Mouse (Mus musculus): ENCODE measurements around the gene Gnat2. TPM values are rescaled to one million over a fixed set of nuclear protein-coding genes. Genes with fewer than 3 reads are reported as not detected.

Gene Gnat2
- polyA plus RNA-seq (2014; fragmentation: Nextera tagmentation; extraction: Ambion mirVana) = 0.93 and 1.6 TPM in 2 replicates

DNA sequence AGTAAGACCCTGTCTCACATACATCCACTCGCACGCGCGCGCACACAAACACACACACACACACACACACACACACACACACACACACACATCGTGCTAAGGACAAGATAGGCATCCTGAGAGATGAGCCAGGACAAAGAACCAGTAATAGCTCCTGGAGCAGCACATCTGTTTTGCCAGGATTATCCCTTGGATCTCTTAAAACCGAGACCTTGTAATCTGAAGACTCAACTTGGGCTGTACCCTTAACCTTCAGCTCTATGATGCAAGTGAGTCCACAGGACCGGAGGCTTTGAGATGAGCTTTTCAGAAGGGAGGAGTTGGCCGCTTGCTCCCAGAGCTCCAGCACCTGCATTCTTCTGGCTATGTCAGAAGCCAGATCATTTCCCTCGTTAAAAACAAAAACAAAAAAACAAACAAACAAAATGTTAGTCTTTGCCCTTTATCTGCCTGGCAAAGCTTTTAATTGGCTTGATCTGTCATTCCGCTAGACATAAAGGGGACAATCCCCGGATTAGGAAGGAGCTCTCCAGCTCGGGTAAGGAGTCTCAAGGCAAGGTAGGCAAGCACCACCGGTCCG is at the start of gene Gnat2:
Gnat2 (plus strand) TSS at position 254 of the 580 bp plus-strand sequence.
- ATAC-seq (replicated peaks; ENCODE audit: low FRiP score, low TSS enrichment, low read depth) = no peak
- 76% methylated on average over 15 of the region's 15 CpGs for WGBS
- no peaks in the 10 kb centered on the region for H3K9me3 ChIP-seq (ENCODE audit: control insufficient read depth, low read length)

DNA sequence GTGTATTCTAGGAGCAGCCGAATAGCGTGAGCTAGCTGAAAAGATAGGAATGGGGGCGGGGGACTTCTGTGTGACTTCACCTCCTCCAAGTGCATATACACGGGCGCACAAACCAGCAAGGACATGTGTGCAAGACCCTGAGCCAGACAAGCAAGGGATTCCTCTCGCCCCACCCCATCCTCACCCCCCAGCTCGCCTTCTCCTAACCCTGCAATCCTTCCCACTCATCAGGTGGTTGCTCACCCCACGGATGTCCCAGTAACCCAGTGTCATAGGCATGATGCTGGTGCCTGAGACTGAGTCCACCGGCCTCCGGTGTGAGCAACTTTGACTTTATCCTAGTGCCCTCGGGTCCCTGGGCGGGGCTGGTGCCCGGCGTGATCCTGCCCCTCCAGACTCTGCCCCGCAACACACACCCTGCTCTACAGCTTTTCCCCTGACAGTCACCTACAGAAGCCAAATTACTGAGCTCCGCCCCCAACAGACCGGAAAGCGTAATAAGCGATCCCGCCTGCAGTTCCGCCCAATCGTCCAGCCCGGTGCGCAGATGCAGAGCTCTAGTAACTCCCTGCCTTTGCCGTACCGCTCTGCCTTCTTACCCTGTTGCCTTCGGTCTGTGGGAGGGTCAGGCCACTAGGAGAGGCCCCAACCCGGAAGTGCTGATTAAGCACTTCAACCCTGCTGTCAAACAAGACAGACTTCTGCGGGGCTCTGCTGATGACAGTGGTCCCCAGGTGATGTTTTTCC is 48.0 kb upstream of the Gnat2 start, which contains the start of gene Gstm4:
Gstm4 (minus strand) TSS at position 501 of the 747 bp plus-strand sequence.
- Histone ChIP-seq H3K4me1 (replicated peaks; ENCODE audit: control insufficient read depth, insufficient read depth, low read length) (peaks cover 10% of the 10 kb centered on the region), H3K9ac (ENCODE audit: low read length) (peak within 1 kb of the TSS; percentile 51), H3K36me3 (ENCODE audit: control insufficient read depth, insufficient read depth, low read length) (no peaks in the 10 kb centered on the region), H3K27me3 (replicated peaks; ENCODE audit: control insufficient read depth, insufficient read depth, low read length) (no peaks in the 10 kb centered on the region), H3K4me2 (ENCODE audit: low read length) (peak within 1 kb of the TSS; percentile 86), H3K4me3 (ENCODE audit: low read depth, low read length) (peak within 1 kb of the TSS; percentile 53), H3K9me3 (ENCODE audit: control insufficient read depth, low read length) (no peaks in the 10 kb centered on the region), H3K27ac (ENCODE audit: low read depth) (peak within 1 kb of the TSS; percentile 48; the same call in 1 of the 2 replicates)
- DNase-seq (ENCODE audit: low spot score) (peak; percentile 85), ATAC-seq (replicated peaks; ENCODE audit: low FRiP score, low TSS enrichment, low read depth) (peak; percentile 91)
- 4% methylated on average over 29 of the region's 29 CpGs for WGBS

More for the DNA sequence above, at the start of gene Gnat2:
- no peak for DNase-seq (ENCODE audit: low spot score)
- Histone ChIP-seq H3K4me1 (replicated peaks; ENCODE audit: control insufficient read depth, insufficient read depth, low read length) (peaks cover 12% of the 10 kb centered on the region), H3K36me3 (ENCODE audit: control insufficient read depth, insufficient read depth, low read length) (no peaks in the 10 kb centered on the region), H3K27ac (ENCODE audit: low read depth) (no peak within 1 kb of the TSS), H3K27me3 (replicated peaks; ENCODE audit: control insufficient read depth, insufficient read depth, low read length) (no peaks in the 10 kb centered on the region), H3K4me3 (ENCODE audit: low read depth, low read length) (no peak within 1 kb of the TSS), H3K4me2 (ENCODE audit: low read length) (no peak within 1 kb of the TSS), H3K9ac (ENCODE audit: low read length) (no peak within 1 kb of the TSS)

DNA sequence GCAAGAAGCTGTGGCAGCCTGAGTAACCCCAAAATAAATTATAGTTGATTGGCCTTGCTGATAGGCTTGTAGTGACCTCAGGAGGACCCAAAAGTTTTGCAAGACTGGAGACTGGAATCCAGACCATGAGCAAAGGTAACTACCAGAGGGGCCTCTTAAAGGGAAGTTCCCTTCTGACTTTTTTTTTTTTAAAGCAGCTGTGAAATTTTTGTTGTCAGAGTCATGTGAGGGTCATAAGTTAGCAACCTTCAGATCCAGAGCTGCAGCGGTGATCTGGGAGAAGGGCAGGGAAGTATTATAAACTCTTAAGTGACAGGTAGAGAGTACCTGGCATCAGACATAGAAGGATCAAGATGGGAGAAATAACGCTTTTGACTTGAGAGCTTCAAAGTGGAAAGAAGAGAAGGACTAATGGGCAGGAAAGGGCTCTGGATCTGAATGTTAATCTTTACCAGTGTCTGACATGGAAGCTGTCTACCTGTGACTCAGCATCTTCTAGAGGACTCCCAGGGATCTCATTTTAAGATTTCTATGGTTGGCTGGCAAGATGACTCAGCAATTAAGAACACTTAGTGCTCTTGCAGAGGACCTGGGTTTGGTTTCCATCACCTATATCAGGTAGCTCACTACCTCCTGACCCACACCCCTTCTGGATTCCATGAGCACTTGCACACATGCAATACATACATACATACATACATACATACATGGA is 45.5 kb upstream of the Gnat2 start:
- Histone ChIP-seq H3K9ac (ENCODE audit: low read length) (no peak overlapping the region), H3K9me3 (ENCODE audit: control insufficient read depth, low read length) (no peaks in the 10 kb centered on the region), H3K27ac (ENCODE audit: low read depth) (no peak overlapping the region), H3K4me3 (ENCODE audit: low read depth, low read length) (no peak overlapping the region), H3K36me3 (ENCODE audit: control insufficient read depth, insufficient read depth, low read length) (no peaks in the 10 kb centered on the region), H3K4me2 (ENCODE audit: low read length) (no peak overlapping the region), H3K27me3 (replicated peaks; ENCODE audit: control insufficient read depth, insufficient read depth, low read length) (no peaks in the 10 kb centered on the region), H3K4me1 (replicated peaks; ENCODE audit: control insufficient read depth, insufficient read depth, low read length) (peaks cover 10% of the 10 kb centered on the region)
- ATAC-seq (replicated peaks; ENCODE audit: low FRiP score, low TSS enrichment, low read depth) (no peak), DNase-seq (ENCODE audit: low spot score) (no peak)
- WGBS = 81% methylated on average over 2 of the region's 2 CpGs

DNA sequence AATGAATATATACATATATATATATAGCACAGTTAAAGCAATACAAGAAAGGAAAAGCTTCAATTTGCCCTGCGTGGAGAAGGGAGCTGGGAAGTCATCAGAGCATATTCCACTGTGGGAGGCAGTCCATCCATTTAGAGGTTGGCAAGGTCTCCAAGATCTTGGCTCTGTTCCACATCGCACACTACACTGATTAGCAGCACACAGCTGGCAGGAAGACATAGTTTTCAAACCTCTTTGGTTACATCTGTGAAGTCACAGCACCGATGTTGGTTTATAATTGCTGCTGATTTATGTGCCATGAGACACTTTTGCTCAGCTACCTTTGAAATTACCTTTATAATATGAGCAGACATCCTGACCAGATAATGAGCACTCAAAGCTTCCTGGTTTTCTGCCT is 44.3 kb upstream of the Gnat2 start:
- H3K4me3 ChIP-seq (ENCODE audit: low read depth, low read length) = no peak overlapping the region
- ATAC-seq (replicated peaks; ENCODE audit: low FRiP score, low TSS enrichment, low read depth) = no peak
- no peak overlapping the region for H3K9ac ChIP-seq (ENCODE audit: low read length)
- H3K27me3 ChIP-seq (replicated peaks; ENCODE audit: control insufficient read depth, insufficient read depth, low read length) = no peaks in the 10 kb centered on the region
- peaks cover 10% of the 10 kb centered on the region for H3K4me1 ChIP-seq (replicated peaks; ENCODE audit: control insufficient read depth, insufficient read depth, low read length)
- 42% methylated on average over 3 of the region's 3 CpGs for WGBS
- DNase-seq (ENCODE audit: low spot score) = no peak
- no peak overlapping the region for H3K4me2 ChIP-seq (ENCODE audit: low read length)
- H3K27ac ChIP-seq (ENCODE audit: low read depth) = no peak overlapping the region
- H3K36me3 ChIP-seq (ENCODE audit: control insufficient read depth, insufficient read depth, low read length) = no peaks in the 10 kb centered on the region
- no peaks in the 10 kb centered on the region for H3K9me3 ChIP-seq (ENCODE audit: control insufficient read depth, low read length)

DNA sequence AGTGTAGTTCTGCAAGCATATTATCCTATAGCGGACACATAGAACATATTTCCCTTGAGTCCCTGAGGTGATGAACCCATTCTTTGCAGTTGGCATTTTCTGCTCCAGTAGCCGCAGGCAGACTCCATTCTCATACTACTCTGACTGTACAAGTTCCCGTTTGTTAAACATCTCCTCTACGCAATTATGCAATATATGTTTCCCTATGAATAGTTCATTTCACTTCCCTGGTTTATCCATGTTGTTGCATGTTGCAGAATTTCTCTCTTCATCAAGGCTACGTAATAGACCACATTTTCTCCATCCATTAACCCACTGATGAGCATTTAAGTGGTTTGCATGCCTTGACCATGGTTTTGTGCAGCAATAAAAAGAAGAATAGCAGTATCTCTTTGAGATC is 42.1 kb upstream of the Gnat2 start:
- H3K4me2 ChIP-seq (ENCODE audit: low read length) = no peak overlapping the region
- no peak overlapping the region for H3K27ac ChIP-seq (ENCODE audit: low read depth)
- no peaks in the 10 kb centered on the region for H3K9me3 ChIP-seq (ENCODE audit: control insufficient read depth, low read length)
- no peak for ATAC-seq (replicated peaks; ENCODE audit: low FRiP score, low TSS enrichment, low read depth)
- H3K36me3 ChIP-seq (ENCODE audit: control insufficient read depth, insufficient read depth, low read length) = no peaks in the 10 kb centered on the region
- H3K9ac ChIP-seq (ENCODE audit: low read length) = no peak overlapping the region
- no peak overlapping the region for H3K4me3 ChIP-seq (ENCODE audit: low read depth, low read length)
- no peak for DNase-seq (ENCODE audit: low spot score)
- H3K27me3 ChIP-seq (replicated peaks; ENCODE audit: control insufficient read depth, insufficient read depth, low read length) = no peaks in the 10 kb centered on the region
- 86% methylated on average over 5 of the region's 5 CpGs for WGBS
- H3K4me1 ChIP-seq (replicated peaks; ENCODE audit: control insufficient read depth, insufficient read depth, low read length) = no peaks in the 10 kb centered on the region

DNA sequence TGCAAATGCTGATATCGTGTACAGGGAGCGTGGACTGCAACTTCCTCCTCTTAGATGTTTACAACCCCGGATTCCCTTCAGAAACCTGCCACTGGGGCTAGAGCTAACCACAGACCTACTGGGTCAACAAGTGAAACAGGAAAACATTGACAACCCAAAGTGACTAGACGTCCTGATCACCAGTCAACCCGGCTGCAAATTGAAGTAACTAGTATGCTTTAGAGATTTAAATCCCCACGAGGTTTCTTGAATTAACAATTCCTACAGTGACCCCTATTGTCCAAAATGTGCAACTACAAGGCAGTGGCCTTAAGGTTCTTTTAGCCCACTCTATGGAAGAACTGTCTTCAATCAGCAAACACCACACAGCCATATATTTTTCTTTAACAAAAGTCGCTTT is 31.2 kb upstream of the Gnat2 start:
- no peaks in the 10 kb centered on the region for H3K9me3 ChIP-seq (ENCODE audit: control insufficient read depth, low read length)
- DNase-seq (ENCODE audit: low spot score) (peak; percentile 82), ATAC-seq (replicated peaks; ENCODE audit: low FRiP score, low TSS enrichment, low read depth) (0 out of 2 replicates have a peak, but pooled peaks have one; percentile 24)
- no peak overlapping the region for H3K9ac ChIP-seq (ENCODE audit: low read length)
- H3K4me1 ChIP-seq (replicated peaks; ENCODE audit: control insufficient read depth, insufficient read depth, low read length) = no peaks in the 10 kb centered on the region
- peak overlapping the region; percentile 39 for H3K4me2 ChIP-seq (ENCODE audit: low read length)
- no peaks in the 10 kb centered on the region for H3K36me3 ChIP-seq (ENCODE audit: control insufficient read depth, insufficient read depth, low read length)
- no peaks in the 10 kb centered on the region for H3K27me3 ChIP-seq (replicated peaks; ENCODE audit: control insufficient read depth, insufficient read depth, low read length)
- no peak overlapping the region for H3K4me3 ChIP-seq (ENCODE audit: low read depth, low read length)
- WGBS = 12% methylated on average over 7 of the region's 7 CpGs
- no peak overlapping the region for H3K27ac ChIP-seq (ENCODE audit: low read depth)

DNA sequence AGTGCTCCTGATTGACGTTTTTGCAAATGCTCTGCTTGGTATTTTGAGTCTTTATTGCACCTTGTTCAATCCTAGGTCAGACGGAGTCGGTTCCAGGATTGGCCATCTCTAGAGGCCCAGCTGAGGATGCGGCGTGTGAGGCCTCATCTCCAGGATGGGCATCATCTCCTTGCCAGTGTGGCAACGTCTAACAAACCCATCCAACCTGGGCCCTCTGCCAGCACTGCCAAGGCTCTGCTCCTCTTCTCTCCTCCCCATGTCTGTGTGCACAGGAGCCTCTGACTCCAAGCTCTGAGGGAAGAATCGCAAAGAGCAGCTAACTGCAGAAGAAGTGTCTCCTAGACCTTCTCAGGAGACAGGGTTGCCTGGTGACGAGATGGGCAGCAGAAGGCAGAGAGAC is 29.9 kb upstream of the Gnat2 start:
- WGBS = 79% methylated on average over 8 of the region's 8 CpGs
- Histone ChIP-seq H3K4me1 (replicated peaks; ENCODE audit: control insufficient read depth, insufficient read depth, low read length) (no peaks in the 10 kb centered on the region), H3K9me3 (ENCODE audit: control insufficient read depth, low read length) (no peaks in the 10 kb centered on the region), H3K4me2 (ENCODE audit: low read length) (no peak overlapping the region), H3K9ac (ENCODE audit: low read length) (no peak overlapping the region), H3K27ac (ENCODE audit: low read depth) (no peak overlapping the region), H3K27me3 (replicated peaks; ENCODE audit: control insufficient read depth, insufficient read depth, low read length) (no peaks in the 10 kb centered on the region), H3K4me3 (ENCODE audit: low read depth, low read length) (no peak overlapping the region), H3K36me3 (ENCODE audit: control insufficient read depth, insufficient read depth, low read length) (no peaks in the 10 kb centered on the region)
- DNase-seq (ENCODE audit: low spot score) (no peak), ATAC-seq (replicated peaks; ENCODE audit: low FRiP score, low TSS enrichment, low read depth) (no peak)

DNA sequence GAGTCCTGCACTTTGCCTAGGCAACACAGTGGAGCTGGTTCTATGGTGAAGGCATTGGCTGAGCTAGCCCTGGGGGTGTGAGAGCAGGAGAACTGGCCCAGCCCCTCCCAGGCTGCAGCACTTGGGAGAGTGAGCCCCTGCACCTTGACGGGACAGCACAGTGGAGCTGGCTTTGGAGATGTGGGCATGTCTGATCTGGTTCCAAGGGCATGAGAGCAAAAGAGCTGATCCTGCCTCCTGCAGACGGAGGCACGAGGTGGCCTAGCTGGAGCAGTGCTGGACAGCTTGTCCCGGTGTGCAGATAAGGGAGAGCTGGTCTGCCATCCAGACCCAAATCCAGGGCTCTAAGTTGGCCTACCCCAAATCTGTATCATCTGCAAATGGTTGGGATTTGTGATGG is 27.9 kb upstream of the Gnat2 start:
- WGBS = 75% methylated on average over 4 of the region's 4 CpGs
- Histone ChIP-seq H3K27ac (ENCODE audit: low read depth) (no peak overlapping the region), H3K4me3 (ENCODE audit: low read depth, low read length) (no peak overlapping the region), H3K27me3 (replicated peaks; ENCODE audit: control insufficient read depth, insufficient read depth, low read length) (no peaks in the 10 kb centered on the region), H3K36me3 (ENCODE audit: control insufficient read depth, insufficient read depth, low read length) (no peaks in the 10 kb centered on the region), H3K4me1 (replicated peaks; ENCODE audit: control insufficient read depth, insufficient read depth, low read length) (no peaks in the 10 kb centered on the region; the same call in 1 of the 2 replicates), H3K9ac (ENCODE audit: low read length) (no peak overlapping the region), H3K4me2 (ENCODE audit: low read length) (no peak overlapping the region), H3K9me3 (ENCODE audit: control insufficient read depth, low read length) (no peaks in the 10 kb centered on the region)
- DNase-seq (ENCODE audit: low spot score) (no peak), ATAC-seq (replicated peaks; ENCODE audit: low FRiP score, low TSS enrichment, low read depth) (no peak)

All from intestine, embryonic 14.5 days (tissue).